In the genomic region with DNA sequence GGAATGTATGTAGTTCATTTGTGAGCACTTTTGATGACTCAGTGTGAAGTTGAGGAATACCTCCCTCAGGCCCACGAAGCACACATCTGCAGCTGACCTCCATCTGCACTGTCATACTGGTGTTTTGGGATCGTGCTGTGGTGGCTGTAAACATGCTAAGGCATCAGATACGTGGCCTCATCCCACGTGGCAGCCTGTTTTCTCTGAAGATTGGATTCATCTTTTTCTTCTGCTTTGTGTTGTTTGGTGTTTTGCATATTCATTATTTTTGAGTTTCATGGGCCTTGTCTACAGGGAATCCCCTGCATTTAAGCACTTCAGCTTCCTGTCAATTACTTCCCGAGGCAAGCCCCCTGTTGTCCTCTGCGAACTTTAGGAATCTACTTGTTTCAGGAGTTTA, we compare ENCODE assay signal across 18 mouse cellular contexts.
"Had no signal": no experiment of that assay in that cellular context is flagged by ENCODE, and none has a peak within 500 bp of the region (broad histone marks: within the 10 kb centered on the region; RNA-seq: fewer than 3 reads in every experiment).

No protein-coding gene starts in this region.

- H3K4me2 ChIP-seq: lung, embryonic 15.5 days; midbrain, embryonic 11.5 days; midbrain, embryonic 13.5 days; midbrain, embryonic 15.5 days; neural tube, embryonic 12.5 days; stomach, embryonic 15.5 days had no signal

- H3K27me3 ChIP-seq: lung, embryonic 15.5 days; midbrain, embryonic 13.5 days; midbrain, embryonic 15.5 days; neural tube, embryonic 12.5 days; stomach, embryonic 15.5 days had no signal

- H3K4me1 ChIP-seq: lung, embryonic 15.5 days; midbrain, embryonic 15.5 days; neural tube, embryonic 12.5 days; stomach, embryonic 15.5 days had no signal

- DNase-seq: lung, adult 18-20 months; lung, postnatal 14 days; lung, postnatal 36 days; right cerebral cortex, postnatal 25 days; right cerebral cortex, postnatal 4 days; thymus, adult 18-20 months; thymus, postnatal 14 days; thymus, postnatal 36 days had no signal

- H3K9ac ChIP-seq: lung, embryonic 15.5 days; midbrain, embryonic 13.5 days; midbrain, embryonic 15.5 days; neural tube, embryonic 12.5 days; stomach, embryonic 15.5 days had no signal

- H3K9me3 ChIP-seq: lung, embryonic 15.5 days; megakaryocyte, embryonic 14.5 days; midbrain, embryonic 13.5 days; midbrain, embryonic 15.5 days; neural tube, embryonic 12.5 days; stomach, embryonic 15.5 days had no signal

- ATAC-seq: lung, postnatal 0 days; midbrain, embryonic 13.5 days; midbrain, embryonic 15.5 days had no signal

- H3K4me3 ChIP-seq: lung, embryonic 15.5 days; megakaryocyte, embryonic 14.5 days; midbrain, embryonic 13.5 days; midbrain, embryonic 15.5 days; neural tube, embryonic 12.5 days; stomach, embryonic 15.5 days had no signal

- H3K36me3 ChIP-seq: lung, embryonic 15.5 days; stomach, embryonic 15.5 days had no signal

- H3K27ac ChIP-seq: lung, embryonic 15.5 days; macrophage; midbrain, embryonic 13.5 days; midbrain, embryonic 15.5 days; neural tube, embryonic 12.5 days; stomach, embryonic 15.5 days; stomach, postnatal 0 days had no signal
